Mouse (Mus musculus): ENCODE results near the gene Ism1.

Gene Ism1

DNA sequence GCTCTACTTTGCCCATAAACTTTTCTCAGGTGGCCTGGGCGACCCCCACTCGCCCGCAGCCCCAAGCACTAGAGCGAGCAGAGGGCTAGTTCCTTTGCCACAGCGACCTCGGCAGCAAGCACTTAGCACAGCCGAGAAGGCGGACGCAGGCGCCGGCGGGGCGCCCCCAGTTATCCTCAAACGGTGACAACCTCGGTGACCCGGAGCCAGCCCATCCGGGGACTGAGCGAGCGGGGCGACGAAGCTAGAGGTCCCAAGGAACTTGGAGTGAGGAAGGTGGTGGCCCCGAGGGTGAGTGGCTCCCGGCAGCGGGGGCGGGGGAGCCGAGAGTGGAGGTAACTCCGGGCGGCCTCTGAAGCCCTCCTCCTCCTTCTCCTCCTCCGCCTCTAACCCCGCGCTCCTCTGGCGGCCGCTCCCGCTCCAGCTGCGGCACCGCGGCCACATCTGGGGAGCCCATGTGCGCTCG, at the start of gene Ism1:
Ism1 (plus strand) TSS at position 370 of the 466 bp plus-strand sequence.
- no peak for DNase-seq

DNA sequence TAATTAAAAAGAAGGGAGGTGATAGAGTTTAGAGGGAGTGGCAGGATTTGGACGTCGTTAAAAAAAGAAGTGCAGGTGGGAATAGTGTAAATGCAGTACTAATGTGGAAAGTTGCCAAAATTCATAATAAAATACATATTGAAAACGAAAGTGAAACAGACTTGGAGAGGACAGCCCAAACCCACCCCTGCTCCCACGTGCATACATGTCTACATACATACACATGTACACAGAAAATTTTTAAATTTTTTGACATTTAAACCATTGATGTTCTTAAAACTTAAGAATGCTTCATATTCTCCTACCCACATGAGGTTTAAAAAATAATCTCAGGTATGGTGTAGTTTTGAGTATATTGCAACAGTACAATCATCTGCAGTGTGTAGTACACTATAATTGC, 49.2 kb upstream of the Ism1 start:
- no peak for DNase-seq

DNA sequence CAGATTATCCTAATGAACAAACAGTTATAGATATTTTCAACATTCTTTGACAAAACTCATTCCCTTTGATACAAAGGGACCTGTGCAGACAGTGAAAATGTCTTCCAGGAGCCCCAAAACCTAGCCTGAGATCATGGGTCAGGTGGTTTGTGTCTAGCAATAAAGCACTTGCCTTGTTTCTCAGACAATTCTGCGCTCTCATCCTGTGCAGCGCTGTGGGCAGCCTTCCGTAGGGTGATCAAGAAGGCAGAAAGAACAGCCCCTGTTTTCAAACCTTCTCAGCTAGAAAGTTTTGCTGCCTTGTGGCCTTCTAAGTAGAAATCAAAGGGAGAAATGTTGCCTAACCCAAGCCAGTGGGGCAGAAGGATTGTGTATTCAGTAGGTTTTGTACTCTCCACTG, 48.3 kb upstream of the Ism1 start:
- no peak for DNase-seq

DNA sequence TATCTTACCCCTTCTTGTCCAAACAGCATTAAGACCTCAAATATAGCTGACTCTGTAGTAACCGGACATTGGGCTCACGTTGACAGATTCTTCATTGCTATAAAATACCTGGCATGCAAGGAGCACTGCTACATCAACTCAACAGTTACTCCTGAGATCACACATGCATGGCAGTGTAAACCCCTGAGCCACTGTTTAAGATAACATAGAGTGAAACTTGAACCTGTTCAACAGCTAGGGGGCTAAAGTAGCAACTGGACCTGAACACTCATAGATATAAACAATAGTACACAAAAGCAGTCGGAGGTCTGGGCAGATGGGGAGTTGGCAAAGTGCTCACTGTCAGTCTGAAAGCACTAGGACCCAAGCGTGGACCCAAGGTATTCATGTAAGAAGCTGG, 43.5 kb upstream of the Ism1 start:
- DNase-seq, result no peak

DNA sequence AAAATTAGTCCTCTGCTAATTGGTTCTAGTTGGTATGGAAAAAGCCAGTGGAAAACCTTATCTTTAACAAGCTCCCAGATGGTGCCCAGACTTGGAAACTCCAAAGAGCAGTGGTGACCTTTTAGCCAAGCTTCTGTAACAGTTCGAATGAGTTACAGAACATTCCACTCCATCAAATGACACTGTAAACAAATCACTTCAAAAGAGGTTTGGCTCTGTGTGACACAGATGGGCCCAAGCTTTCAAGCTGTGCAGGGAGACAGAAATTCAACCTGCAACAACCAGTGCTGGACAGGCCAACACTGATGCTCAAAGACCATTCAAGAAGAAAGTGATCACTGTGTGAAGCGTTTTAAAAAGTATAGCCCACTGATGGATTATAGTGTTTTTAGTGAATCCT, 40.1 kb upstream of the Ism1 start:
- DNase-seq, result no peak

DNA sequence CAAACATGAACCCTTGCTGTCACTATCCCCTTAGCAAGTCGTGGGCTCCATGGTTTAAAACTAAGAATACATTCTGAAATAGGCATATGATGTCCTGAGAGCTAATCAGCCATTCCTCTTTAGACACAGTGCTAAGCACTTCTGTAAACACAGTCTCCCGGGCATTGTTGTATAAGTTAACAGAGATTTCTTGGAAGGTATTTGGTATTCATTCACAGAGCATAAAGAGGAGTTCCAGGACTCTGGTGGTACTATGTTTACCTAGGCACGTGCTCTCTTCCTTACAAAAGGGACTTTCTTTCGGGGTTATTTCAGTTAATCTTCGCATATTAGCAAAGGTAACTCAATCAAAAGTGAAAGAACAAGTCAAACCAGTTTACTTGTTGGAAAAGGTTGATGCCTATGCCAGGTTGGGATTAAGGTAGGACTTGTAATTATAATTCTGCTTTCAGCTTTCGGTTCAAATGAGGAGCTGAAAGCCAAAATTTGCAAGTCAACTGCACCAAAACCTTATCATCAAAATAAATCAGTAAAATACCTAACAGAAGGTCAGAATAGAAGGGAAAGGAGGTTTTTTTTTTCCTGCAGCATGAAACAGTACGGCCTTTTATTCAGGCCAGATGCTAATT, 36.1 kb upstream of the Ism1 start:
- DNase-seq, result no peak

DNA sequence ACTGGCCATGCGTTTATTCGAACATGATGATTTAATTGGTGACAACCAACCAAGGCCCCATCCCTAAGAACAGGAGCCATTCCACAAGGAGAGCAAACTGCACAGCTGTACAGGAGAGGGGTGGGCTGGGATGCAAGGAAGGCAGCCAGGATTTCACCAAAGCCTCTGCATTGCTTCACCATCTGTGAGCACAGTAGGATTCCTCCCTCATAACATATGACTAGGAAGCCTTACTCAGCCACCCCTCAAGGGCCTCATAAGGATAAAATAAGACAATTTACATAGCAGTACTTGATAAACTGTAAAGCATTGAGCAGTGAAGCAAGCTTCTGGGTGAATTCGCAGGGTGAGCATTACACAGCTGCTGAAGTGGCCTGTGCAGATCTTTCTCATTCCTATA, 28.5 kb upstream of the Ism1 start:
- no peak for DNase-seq

DNA sequence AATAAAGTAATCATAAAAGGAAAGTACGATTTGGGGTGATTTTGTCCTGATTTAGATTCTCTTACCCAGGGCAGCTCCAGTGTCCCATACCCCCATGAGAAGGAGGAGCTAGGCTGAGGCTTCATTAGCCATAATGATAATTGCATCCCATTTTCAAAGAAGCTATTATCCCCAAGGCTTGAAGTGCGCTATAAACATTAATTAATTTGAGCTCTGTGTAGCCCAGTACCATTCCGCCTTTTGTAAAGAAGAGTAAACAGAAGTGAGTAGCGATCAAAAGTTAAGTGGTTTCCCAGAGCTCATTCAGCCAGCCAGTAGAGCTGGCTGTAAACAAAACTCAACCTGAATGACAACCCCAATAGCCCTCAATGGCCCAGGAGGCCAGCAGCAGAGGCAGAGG, 21.2 kb upstream of the Ism1 start:
- no peak for DNase-seq

DNA sequence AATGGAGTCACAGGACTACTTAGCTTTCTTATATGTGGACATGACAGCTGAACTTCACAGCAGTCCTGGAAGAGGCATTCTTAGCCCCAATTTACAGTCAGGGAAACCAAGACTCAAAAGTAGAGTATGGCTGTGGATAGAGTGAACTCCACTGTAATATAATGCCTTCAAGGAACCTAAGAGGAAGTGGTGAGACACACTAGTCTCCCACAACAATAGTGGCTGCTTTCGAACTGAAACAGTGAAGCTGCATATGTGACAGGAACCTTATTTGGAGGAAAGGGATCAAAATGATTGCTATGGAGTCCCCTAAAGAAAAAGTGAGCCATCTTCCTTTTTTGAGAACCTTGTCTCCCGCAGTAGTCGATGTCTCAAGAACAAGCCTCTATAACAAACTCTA, 6.1 kb upstream of the Ism1 start:
- no peak for DNase-seq

DNA sequence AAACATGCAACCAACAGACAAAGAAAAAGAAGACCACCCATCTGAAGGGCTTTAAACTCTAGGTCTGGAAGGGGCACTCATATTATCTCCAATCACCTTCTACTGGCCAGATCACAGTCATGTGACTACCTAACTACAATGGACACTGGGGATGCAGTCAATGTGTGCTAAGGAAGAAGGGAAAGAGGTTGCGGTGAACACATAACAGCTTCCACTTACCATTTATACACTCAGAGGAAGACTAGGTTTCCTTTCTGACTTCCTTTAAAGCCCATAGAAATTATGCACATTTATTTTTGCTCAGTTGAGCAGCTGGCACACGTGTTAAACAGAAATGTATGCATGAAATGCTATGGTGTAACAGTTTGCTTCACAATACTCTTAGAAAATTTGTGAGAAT, 5.6 kb upstream of the Ism1 start:
- no peak for DNase-seq

DNA sequence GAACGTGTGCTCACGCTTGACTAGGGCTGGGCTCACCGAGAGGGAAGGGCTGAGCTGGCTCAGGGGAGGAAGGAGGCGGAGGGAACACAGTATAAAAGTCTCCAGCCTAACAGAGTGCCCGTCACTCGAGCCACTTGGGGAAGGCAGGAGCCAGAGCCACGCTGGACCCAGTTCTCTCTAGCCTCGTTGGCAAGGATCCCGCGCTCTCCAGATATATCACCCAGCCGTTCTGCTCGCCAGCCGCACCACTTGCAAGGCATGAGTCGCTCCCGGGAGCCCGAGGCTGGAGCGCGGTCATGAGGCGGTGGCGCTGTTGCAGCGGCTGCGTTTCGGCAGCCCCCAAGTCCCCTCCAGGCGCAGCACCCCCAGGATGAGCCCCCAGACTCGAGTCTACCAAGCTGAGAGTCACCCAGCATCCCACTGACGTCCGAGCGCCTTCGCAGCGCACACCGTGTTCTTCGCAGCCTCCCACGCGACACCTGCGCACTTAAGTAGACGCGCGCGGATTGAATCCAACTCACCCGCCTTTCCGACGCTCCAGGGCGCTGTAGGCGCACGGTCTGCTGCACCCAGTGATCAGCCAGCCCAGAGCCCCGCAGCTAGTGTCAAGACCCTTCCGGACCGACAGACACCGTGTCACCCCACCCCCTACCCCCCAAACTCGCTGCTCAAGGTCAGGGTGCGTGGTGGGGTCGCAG, 764 bp upstream of the Ism1 start:
- no peak for DNase-seq

DNA sequence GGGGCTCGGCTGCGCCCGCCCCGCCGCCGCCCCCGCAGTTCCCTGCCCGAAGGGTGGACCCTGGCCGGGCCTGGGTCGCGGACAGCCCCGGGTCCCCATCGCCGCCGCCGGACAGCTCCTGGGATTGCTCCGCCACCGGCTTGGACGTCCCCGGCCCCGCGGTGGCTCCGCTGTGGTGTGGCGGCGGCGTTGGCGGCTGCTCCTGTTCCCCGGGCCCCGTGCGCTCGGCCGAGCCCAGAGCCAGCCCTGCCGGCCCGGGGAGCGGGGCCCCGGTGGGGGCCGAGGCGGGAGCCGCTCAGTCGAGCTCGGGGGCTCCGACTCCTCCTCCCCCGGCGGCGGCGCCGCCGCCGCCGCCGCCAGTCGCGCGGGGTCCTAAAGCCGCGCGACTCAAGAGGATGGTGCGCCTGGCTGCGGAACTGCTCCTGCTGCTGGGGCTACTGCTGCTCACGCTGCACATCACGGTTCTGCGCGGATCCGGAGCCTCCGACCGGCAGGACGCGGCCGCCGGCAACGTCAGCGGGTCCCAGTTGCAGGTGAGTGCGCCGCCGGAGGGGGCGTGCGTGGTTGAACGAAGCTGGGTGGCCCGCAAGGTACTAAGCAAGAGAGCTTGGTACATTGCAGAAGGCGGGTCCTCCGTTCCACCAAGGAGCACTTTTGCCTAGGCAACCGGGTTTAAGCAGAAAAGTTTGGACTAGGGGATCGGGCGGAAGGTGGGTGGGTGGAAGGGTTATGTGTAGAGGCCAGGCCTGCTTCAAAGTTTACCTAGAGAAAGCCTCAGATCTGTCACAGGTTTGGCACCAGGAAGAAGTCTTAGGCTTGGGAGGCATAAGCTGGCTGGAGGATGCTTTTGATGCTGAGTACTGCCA, 530 bp downstream of the Ism1 start:
- DNase-seq, result no peak

DNA sequence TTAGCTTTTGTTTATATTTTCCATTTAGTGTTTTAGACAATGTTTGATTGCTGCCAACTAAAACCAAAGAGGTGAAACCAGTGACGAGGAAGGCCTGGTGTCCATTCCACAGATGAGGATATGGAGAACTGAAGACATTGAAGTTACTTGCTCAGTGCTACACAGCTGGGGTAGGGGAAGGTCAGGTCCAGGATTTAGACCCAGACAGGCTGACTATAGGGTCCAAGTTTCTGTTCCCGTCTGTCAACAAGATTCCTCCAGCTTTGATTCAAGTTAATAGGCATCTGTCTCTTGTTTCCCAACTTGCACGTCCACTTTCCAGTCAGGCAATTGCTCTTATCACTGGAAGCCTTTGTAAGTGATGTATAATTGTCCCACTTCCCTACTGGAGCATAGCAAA, 4.6 kb downstream of the Ism1 start:
- no peak for DNase-seq

DNA sequence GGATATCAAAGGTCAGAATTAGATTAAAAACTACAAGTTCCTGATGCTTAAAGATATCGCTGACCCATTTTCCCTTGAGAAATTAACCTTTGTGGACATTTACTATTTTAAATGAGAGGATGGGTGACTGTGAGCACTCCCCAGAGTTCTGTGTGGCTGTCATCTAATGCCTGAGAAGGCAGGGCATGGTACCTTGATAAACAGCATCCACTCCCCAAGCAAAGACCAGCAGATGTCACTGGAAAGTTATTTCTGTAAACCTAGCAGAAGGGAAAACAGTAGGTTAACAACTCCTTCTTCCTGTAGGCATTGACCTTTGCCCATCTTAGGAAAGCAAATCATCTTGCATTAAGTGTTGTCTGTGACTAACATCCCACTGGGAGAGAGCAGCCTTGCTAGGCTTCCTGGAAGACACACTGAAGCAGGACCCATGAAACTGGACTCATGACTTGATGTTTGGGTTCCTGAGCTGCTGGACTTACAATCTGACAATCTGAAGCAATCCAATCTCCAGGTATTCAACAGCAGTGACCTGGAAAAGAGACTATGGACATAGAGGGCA, 11.5 kb downstream of the Ism1 start:
- no peak for DNase-seq

DNA sequence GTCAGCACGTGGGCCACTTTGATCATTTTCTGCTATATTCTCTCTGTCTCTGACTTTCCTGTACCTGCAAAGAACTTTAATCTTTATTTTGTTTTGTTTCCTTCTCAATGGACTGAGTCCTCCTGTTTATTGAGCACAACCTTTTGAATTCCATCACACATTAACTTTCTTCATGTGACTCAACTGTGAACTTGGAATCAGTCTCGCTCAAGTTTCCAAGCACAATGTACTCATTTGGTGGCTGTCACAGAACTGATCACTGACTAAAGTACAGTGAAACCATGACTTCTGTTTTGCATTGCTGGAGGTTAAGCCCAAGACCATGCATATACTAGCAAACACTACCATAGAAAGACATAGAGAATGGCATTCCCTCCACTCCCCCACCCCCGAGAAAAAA, 15.5 kb downstream of the Ism1 start:
- no peak for DNase-seq

DNA sequence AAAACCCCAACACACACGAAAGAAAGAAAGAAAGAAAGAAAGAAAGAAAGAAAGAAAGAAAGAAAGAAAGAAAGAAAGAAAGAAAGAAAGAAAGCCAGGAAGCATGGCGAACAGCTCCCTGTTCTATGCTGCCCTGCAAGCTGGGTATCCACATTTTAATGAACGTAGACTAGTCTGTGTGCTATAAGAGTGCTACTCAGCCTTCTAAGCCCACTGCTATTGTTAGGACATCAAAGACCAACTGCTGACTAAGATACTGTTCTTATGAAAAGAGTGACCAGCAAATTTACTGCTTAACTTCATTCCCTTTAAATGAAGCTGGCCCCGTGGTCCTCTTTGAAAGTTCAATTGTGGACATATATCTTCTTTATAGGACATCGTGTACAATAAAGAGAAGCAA, 16.7 kb downstream of the Ism1 start:
- DNase-seq, result no peak

DNA sequence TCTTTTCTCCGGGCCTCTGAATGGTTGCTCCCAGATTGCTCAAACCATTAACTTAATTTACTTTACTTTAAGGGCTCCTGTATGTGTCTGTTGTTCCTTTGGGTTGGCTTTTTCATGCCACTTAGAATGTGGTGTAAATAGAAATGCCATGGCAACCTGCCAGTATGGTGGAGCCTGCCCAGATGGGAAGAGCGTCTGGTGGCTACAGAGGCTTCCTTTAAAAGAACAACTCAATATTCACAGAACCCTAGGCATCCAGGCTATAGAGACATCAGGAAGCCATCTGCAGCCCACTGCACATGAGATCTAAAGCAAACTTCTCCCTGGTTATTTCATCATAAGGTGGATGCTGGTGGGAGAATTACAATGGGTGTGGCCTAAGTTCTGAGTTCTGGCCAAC, 18.6 kb downstream of the Ism1 start:
- DNase-seq, result no peak

DNA sequence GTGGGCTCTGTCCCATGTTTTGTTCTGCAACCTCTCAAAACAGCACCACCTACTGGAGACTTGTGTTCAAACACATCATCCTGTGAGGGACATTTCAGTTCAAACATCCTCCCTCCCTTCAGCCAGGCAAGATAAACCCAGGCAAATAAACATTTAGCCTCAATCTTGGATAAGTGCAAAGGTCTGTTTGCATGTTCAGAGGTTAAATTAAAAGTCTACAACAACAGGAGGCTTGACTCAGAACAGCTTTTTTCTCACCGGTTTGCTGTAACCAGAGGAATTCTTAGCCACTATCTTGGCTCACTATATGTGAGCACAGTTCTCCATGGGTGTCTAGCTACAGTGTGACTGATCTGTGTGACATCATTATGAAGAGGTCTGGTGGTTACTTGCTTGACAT, 22.6 kb downstream of the Ism1 start:
- DNase-seq, result no peak

DNA sequence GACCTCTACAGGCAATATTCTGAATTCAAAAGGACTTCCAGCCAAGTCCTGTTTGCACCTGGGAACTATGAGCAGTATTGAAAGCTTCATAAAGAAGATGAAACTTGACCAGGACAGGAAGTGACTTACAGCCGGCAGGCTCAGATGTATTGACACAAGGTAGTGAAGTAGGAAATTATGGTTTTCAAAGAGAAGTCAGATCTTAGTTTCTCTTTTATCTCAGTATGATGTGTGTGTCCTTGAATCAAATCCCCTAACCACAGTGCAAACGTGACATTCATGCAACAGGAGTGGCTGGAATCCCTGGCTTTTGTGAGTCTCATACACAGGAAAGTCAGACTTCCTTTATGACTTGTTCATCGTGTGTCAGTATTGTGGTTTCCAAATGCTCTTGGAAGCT, 27.0 kb downstream of the Ism1 start:
- DNase-seq, result no peak

DNA sequence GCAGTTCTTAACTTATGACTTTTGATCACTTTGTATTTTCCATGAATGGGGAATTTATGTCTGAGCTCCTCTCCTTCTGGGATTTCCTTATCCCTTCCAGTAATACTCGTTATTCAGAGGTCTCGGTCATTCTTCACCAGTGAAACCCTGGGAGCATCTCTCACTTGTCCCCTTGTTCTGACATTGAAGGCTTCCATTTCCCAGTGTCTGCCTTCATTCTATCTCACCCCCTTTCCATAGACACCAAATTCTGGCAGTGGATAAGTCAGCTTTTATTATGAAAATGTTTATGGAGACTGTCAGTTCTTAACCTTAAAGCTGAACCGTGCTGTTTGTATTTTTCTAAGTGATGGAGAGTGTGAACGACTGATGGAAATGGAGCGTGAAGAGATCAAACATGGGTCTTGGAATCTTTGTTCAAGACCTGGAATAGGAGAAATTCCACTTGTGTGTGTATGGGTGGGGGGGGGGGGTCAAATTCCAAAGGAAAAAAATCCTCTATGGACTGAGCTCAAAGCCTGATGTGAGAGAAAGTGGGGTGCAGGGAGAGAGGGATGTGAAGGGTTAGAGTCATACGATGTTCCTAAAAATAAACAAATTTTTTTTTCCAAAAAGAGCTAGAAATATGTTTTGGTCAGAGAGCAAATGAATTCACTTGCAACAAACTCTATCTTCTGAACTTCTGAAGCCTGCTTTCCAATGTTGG, 30.4 kb downstream of the Ism1 start:
- no peak for DNase-seq

DNA sequence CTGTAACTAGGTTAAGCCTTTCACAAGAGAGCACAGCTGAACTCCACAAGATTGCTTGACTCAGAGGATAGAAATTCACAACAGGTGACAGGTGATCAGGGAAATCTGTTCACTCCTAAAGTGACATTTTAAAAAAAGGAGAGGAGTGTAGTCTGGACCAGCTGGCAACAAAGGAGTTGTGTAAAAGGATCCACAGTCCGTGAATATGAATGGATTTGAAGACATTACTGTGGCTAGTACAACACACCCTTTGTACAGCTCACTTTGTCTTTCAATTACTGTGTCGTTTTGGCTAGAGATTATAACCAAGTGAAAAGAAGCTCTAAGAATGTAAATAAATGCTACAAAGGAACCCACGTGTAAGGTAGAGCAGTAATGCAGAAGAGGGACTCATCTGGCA, 33.7 kb downstream of the Ism1 start:
- DNase-seq, result no peak

DNA sequence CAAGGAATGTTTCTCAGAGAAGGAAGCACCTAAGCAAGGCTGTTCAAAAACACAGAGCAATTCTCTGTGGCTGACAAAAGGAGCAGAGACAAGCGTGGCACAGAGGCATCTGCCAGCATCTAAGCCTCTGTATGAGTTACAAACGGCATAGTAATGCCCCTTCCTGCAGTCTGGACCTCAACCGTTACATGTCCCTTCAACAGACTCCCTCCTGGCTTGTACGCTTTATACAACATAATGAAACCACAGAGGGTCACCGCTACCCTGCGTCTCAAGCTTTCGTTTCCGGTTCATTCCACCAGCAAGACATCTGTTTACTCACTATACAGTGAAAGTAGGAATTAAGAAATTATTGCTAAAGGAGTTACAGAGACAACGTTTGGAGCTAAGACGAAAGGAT, 34.1 kb downstream of the Ism1 start:
- DNase-seq, result no peak

DNA sequence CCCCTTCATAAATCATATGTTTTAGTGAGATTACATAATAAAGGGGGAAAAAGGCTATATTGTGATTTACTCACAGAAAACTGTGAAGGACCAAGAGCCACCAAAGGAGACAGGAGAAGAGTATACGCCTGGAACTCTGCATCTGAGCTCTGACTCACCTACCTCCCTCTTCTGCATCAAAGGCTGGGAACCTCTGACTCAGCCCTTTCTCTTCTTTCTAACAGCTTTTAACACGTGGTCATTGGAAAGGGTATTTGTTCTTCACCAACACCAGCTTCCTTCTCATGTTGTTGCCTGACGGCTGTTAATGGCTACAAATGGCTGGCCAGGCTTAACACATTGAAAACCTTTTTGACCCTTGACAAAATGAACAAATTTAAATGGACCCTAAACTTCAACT, 36.2 kb downstream of the Ism1 start:
- DNase-seq, result no peak

Data from spleen, adult 18-20 months (tissue).